Mouse (Mus musculus) liver, embryonic 12.5 days (tissue): ENCODE data around the gene Pla1a. TPM values are rescaled to one million over a fixed set of nuclear protein-coding genes. Genes with fewer than 3 reads are reported as not detected.
"Not testable (repeated sequence)": the region's sequence is repeated elsewhere in the genome, so short reads cannot be mapped to it uniquely, and the experiment has no call there.

Experiments used
- ATAC-seq: fragments of 200-750 bp; cut with Nextera tagmentation; 2 replicates; pipeline ENCODE4 v1.8.0; 2017; ENCODE audit warnings: moderate number of reproducible peaks, mild to moderate bottlenecking, moderate library complexity
- H3K27ac ChIP-seq: fragments of 300-500 bp; sonication (generic); 2 replicates; pipeline ENCODE4 v1.5.1; 2016; ENCODE audit warnings: mild to moderate bottlenecking
- H3K27me3 ChIP-seq: fragments of 300-500 bp; sonication (generic); replicated peaks from 2 replicates; pipeline ENCODE4 v1.6.1; 2016; ENCODE audit warnings: mild to moderate bottlenecking, moderate library complexity
- H3K36me3 ChIP-seq: fragments of 300-500 bp; sonication (generic); 2 replicates; pipeline ENCODE4 v1.6.1; 2016; ENCODE audit warnings: mild to moderate bottlenecking, moderate library complexity
- H3K4me1 ChIP-seq: fragments of 300-500 bp; sonication (generic); 2 replicates; pipeline ENCODE4 v1.6.1; 2016
- H3K4me2 ChIP-seq: fragments of 300-500 bp; sonication (generic); 2 replicates; pipeline ENCODE4 v1.6.1; 2016; ENCODE audit warnings: mild to moderate bottlenecking, moderate library complexity
- H3K4me3 ChIP-seq: fragments of 300-500 bp; sonication (generic); 2 replicates; pipeline ENCODE4 v1.5.1; 2016; ENCODE audit warnings: mild to moderate bottlenecking, moderate library complexity
- H3K9ac ChIP-seq: fragments of 300-500 bp; sonication (generic); 2 replicates; pipeline ENCODE4 v1.6.1; 2016; ENCODE audit warnings: mild to moderate bottlenecking, moderate library complexity
- H3K9me3 ChIP-seq: fragments of 300-500 bp; sonication (generic); replicated peaks from 2 replicates; pipeline ENCODE4 v1.6.1; 2016; ENCODE audit warnings: mild to moderate bottlenecking, moderate library complexity
- WGBS: fragments of 180-500 bp; shearing (Covaris S2); methylation state at CpG from one replicate; pipeline ENCODE4 v1.1.7; 2016; ENCODE audit not compliant: insufficient replicate concordance; 5-methylcytosine and 5-hydroxymethylcytosine counted together
- polyA plus RNA-seq: library from polyadenylated mRNA; unstranded; fragments of >200 nt; fragmentation: Nextera tagmentation; extraction: Ambion mirVana; gene quantifications from 2 replicates; pipeline ENCODE4 v1.2.1, GENCODE M21; 2016

Gene Pla1a
- polyA plus RNA-seq, 1 experiment from 2014 or later: 3.4 TPM

DNA sequence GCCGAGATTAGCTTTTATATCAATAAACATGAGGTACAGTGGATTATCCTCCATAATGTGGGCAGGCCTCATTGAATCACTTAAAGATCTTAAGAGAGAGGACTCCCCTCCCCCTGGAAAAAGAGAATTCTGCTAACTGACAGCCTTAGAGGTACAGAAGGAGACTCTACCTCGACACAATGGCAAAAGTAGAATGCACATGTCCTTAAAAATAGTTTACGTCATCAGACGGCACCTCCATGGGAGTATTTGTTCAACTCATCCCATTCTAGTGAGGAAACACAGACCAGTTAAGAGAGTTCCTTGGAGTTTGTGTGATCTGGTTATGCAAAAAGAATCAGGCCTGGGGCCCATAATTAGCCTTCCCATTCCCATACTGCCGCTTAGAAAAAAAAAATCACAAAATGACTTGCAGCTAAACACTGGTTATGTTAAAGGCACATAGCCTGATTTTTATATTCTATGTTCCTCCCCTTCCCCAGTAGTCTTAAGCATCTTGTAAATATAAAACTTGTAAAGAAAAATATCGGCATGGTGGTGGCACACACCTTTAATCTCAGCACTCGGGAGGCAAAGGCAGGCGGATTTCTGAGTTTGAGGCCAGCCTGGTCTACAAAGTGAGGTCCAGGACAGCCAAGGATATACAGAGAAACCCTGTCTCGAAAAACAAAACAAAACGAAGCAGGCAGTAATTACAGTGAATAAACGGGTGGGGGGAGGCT is 21.7 kb upstream of the Pla1a start:
- peak overlapping the region; percentile 70; the same call in 1 of the 2 replicates for H3K27ac ChIP-seq
- H3K9me3 ChIP-seq: no peaks in the 10 kb centered on the region
- H3K9ac ChIP-seq: no peak overlapping the region
- WGBS: 72% methylated on average over 11 of the region's 11 CpGs
- no peak overlapping the region for H3K4me3 ChIP-seq
- H3K4me2 ChIP-seq: no peak overlapping the region
- no peaks in the 10 kb centered on the region for H3K27me3 ChIP-seq
- H3K4me1 ChIP-seq: peaks cover 53% of the 10 kb centered on the region
- peaks cover 8% of the 10 kb centered on the region for H3K36me3 ChIP-seq
- ATAC-seq: no peak

- no peaks in the 10 kb centered on the region for H3K27me3 ChIP-seq
- H3K9me3 ChIP-seq: no peaks in the 10 kb centered on the region
- H3K9ac ChIP-seq: no peak overlapping the region
- WGBS: 31% methylated on average over 4 of the region's 4 CpGs
- peak overlapping the region; percentile 70 for H3K27ac ChIP-seq
- H3K4me1 ChIP-seq: peaks cover 52% of the 10 kb centered on the region
- H3K4me2 ChIP-seq: peak overlapping the region; percentile 21; the same call in 1 of the 2 replicates
- no peak overlapping the region for H3K4me3 ChIP-seq
- H3K36me3 ChIP-seq: peaks cover 15% of the 10 kb centered on the region
- peak; percentile 63 for ATAC-seq
Measured at GRCm38 (mm10) chr16:38453952-38454351, 21.0 kb upstream of the Pla1a start.

GRCm38 (mm10) chr16:38453203-38453553 is 20.2 kb upstream of the Pla1a start:
- peaks cover 22% of the 10 kb centered on the region for H3K36me3 ChIP-seq
- ATAC-seq: no peak
- H3K27me3 ChIP-seq: no peaks in the 10 kb centered on the region
- WGBS: 28% methylated on average over 3 of the region's 3 CpGs
- H3K27ac ChIP-seq: peak overlapping the region; percentile 85
- peak overlapping the region; percentile 84 for H3K4me2 ChIP-seq
- peak overlapping the region; percentile 87 for H3K9ac ChIP-seq
- no peaks in the 10 kb centered on the region for H3K9me3 ChIP-seq
- H3K4me1 ChIP-seq: peaks cover 44% of the 10 kb centered on the region
- H3K4me3 ChIP-seq: peak overlapping the region; percentile 74

- Histone ChIP-seq H3K4me3 (peak within 1 kb of the TSS; percentile 74), H3K4me2 (peak within 1 kb of the TSS; percentile 84), H3K4me1 (peaks cover 43% of the 10 kb centered on the region), H3K36me3 (peaks cover 28% of the 10 kb centered on the region), H3K27me3 (no peaks in the 10 kb centered on the region), H3K9me3 (no peaks in the 10 kb centered on the region), H3K9ac (peak within 1 kb of the TSS; percentile 87), H3K27ac (peak within 1 kb of the TSS; percentile 85)
- ATAC-seq: peak; percentile 94
- under 1% methylated on average over 61 of the region's 61 CpGs for WGBS
Measured at GRCm38 (mm10) chr16:38452442-38453202, 19.7 kb upstream of the Pla1a start, which contains the start of gene Adprh. Gene Adprh (minus strand): TSS chr16:38452703.

DNA sequence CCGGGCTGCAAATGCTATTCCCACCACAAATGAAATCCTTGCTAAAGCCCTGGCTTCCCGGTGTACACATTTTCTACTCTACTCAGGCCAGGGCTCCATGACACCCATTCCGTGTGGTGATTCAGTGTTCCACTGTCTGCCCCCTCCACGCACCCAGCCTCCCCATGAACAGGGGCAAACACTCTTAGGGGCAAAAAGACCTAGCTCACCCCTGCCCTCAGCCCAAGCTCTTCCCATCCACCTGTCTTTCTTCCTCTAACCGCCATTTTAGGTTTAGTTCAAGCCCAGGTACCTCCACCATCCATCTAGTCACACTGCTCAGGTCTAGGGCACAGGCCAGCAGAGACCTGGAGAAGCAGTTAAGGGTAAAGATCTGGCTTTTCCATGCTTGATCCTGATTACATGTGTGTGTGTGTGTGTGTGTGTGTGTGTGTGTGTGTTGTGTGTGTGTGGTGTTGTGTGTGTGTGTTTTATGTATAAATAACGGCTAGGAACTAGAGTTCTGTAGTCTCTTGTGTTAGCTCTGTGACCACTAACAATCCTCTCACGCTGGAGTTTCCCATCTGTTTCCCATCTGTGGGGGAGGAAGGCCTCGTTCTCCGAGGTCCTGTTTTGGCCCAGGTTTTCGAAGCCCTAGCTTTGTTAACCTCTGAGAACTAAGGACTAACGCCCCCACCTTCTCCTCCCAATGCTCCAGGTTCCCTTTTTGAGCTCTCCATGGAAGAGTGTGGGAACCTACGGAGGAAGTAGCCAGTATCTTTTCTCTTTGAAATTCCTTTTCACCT is 18.7 kb upstream of the Pla1a start:
- H3K27me3 ChIP-seq: no peaks in the 10 kb centered on the region
- H3K27ac ChIP-seq: peak overlapping the region; percentile 85
- H3K36me3 ChIP-seq: peaks cover 38% of the 10 kb centered on the region
- H3K4me1 ChIP-seq: peaks cover 33% of the 10 kb centered on the region
- H3K4me3 ChIP-seq: peak overlapping the region; percentile 74
- ATAC-seq: no peak
- H3K9me3 ChIP-seq: no peaks in the 10 kb centered on the region
- H3K9ac ChIP-seq: peak overlapping the region; percentile 87
- H3K4me2 ChIP-seq: peak overlapping the region; percentile 84
- 46% methylated on average over 12 of the region's 12 CpGs for WGBS

DNA sequence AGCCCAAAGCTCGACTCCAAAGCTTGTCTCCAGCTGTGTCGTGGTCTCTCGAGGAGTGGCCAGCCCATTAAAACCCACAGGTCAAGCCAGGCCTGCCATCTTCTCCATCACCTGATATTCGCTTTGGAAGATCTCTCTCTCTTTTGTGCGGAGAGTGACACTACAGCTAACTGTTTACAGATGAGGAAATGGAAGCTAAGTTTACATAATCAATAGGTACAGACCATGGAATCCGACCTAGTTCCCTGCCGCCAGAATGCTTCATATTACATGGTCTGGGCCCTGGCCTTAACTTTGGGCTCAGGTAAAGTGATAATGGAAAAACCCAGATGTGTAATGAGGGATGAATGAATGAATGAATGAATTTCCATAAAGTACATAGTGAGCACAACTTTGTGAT is 17.8 kb upstream of the Pla1a start:
- Histone ChIP-seq H3K4me3 (no peak overlapping the region), H3K36me3 (peaks cover 47% of the 10 kb centered on the region), H3K4me2 (no peak overlapping the region), H3K9ac (no peak overlapping the region), H3K9me3 (no peaks in the 10 kb centered on the region), H3K4me1 (peaks cover 33% of the 10 kb centered on the region), H3K27me3 (no peaks in the 10 kb centered on the region), H3K27ac (no peak overlapping the region)
- ATAC-seq: no peak
- WGBS: 78% methylated on average over 7 of the region's 7 CpGs

GRCm38 (mm10) chr16:38448458-38448857 is 15.5 kb upstream of the Pla1a start:
- ATAC-seq: no peak
- no peak overlapping the region for H3K4me3 ChIP-seq
- H3K27ac ChIP-seq: no peak overlapping the region
- H3K4me2 ChIP-seq: no peak overlapping the region
- H3K9ac ChIP-seq: no peak overlapping the region
- 89% methylated on average over 12 of the region's 12 CpGs for WGBS
- H3K27me3 ChIP-seq: no peaks in the 10 kb centered on the region
- H3K36me3 ChIP-seq: peaks cover 70% of the 10 kb centered on the region
- H3K4me1 ChIP-seq: peaks cover 24% of the 10 kb centered on the region
- 0 out of 2 replicates have a peak, but pooled peaks cover 5% of the 10 kb centered on the region for H3K9me3 ChIP-seq

GRCm38 (mm10) chr16:38447366-38447765 is 14.4 kb upstream of the Pla1a start:
- ATAC-seq: no peak
- Histone ChIP-seq H3K9ac (no peak overlapping the region), H3K9me3 (0 out of 2 replicates have a peak, but pooled peaks cover 5% of the 10 kb centered on the region), H3K36me3 (peaks cover 71% of the 10 kb centered on the region), H3K4me1 (peaks cover 20% of the 10 kb centered on the region), H3K4me3 (no peak overlapping the region), H3K4me2 (no peak overlapping the region), H3K27me3 (no peaks in the 10 kb centered on the region; the same call in 1 of the 2 replicates), H3K27ac (no peak overlapping the region)
- WGBS: 90% methylated on average over 21 of the region's 21 CpGs

DNA sequence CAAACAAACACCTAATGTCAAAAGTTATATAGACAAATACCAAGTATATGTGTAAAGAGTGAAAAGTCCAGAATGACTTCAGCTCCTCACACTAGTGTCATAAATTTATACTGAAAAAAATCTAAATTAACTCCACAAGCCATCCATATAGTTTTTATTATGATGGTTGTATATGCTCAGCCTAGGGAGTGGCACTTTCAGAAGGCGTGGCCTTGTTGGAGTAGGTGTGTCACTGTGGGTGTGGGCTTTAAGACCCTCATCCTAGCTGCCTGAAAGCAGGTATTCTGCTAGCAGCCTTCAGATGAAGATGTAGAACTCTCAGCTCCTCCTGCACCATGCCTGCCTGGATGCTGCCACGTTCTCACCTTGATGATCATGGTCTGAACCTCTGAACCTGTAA is 13.2 kb upstream of the Pla1a start:
- H3K4me2 ChIP-seq, H3K27ac ChIP-seq, H3K9me3 ChIP-seq, H3K9ac ChIP-seq, H3K27me3 ChIP-seq, H3K4me3 ChIP-seq, ATAC-seq, H3K4me1 ChIP-seq: not testable (repeated sequence)
- 84% methylated on average over 2 of the region's 2 CpGs for WGBS
- H3K36me3 ChIP-seq: peaks cover 71% of the 10 kb centered on the region

DNA sequence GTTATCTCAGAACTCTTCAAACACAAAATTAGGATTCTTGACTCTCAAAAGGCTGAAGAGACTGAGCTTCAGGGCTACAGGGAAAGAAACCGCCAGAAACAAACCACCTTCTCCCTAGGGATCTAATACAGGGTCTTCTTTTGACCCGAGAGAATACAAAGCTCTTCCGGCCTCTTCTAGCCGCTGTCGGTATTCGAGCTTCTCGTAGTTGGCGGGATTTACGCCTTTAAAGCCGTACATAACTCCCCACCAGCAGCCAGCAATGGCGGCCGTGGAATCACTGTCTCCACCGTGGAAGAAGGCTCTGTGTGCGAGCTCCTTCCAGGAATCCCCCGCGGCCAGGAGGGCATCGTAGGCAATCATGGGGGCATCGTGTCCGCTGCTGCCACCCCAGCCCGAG is 12.6 kb upstream of the Pla1a start:
- Histone ChIP-seq H3K27me3 (no peaks in the 10 kb centered on the region; the same call in 1 of the 2 replicates), H3K4me2 (no peak overlapping the region), H3K9me3 (0 out of 2 replicates have a peak, but pooled peaks cover 5% of the 10 kb centered on the region), H3K36me3 (peaks cover 71% of the 10 kb centered on the region), H3K4me3 (no peak overlapping the region), H3K27ac (no peak overlapping the region), H3K9ac (no peak overlapping the region), H3K4me1 (peaks cover 5% of the 10 kb centered on the region; the same call in 1 of the 2 replicates)
- ATAC-seq: no peak
- WGBS: 89% methylated on average over 20 of the region's 20 CpGs

DNA sequence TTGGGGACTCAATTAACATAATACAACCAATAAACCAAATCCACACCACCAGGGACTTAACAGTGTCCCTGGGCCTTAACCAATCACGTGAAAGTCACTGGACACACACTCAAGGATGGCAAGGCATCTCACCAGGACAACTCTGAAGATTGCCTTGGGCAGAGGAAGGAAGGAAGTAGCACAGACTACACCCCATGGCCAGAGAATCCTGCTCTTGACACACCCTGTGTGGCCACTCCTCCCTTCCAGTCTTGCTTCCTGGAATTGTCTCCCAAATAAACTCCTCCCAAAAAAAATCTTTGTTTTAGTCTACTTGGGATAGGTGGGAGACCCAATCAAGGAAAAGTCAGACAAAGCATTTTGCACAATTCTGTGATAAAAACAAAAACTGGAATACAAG is 12.1 kb upstream of the Pla1a start:
- Histone ChIP-seq H3K4me2 (no peak overlapping the region), H3K27ac (no peak overlapping the region), H3K36me3 (peaks cover 66% of the 10 kb centered on the region), H3K4me1 (no peaks in the 10 kb centered on the region), H3K27me3 (no peaks in the 10 kb centered on the region; the same call in 1 of the 2 replicates), H3K9me3 (0 out of 2 replicates have a peak, but pooled peaks cover 5% of the 10 kb centered on the region), H3K4me3 (no peak overlapping the region), H3K9ac (no peak overlapping the region)
- WGBS: 84% methylated on average over 1 of the region's 1 CpGs
- no peak for ATAC-seq
